Mouse (Mus musculus) embryonic facial prominence, embryonic 14.5 days (tissue): ENCODE results near the gene Rad51b. TPM values are rescaled to one million over a fixed set of nuclear protein-coding genes. Genes with fewer than 3 reads are reported as not detected.

Experiments used
- ATAC-seq: fragments of 200-750 bp; cut with Nextera tagmentation; 2 replicates; pipeline ENCODE4 v1.8.0; 2017; ENCODE audit warnings: low read depth, moderate number of reproducible peaks, moderate TSS enrichment
- DNase-seq: peaks from one replicate; pipeline ENCODE4 v3.0.0-alpha.2; 2015; ENCODE audit warnings: low spot score
- H3K27ac ChIP-seq: fragments of 300-500 bp; sonication (generic); replicated peaks from 2 replicates; pipeline ENCODE4 v1.5.1; 2014; ENCODE audit warnings: low read depth, mild to moderate bottlenecking, low read length, moderate library complexity
- H3K27me3 ChIP-seq: fragments of 300-500 bp; sonication (generic); replicated peaks from 2 replicates; pipeline ENCODE4 v1.6.1; 2014; ENCODE audit warnings: low read length; ENCODE audit not compliant: control insufficient read depth, insufficient read depth
- H3K36me3 ChIP-seq: fragments of 300-500 bp; sonication (generic); 2 replicates; pipeline ENCODE4 v1.6.1; 2014; ENCODE audit warnings: low read length, mixed read lengths; ENCODE audit not compliant: control insufficient read depth, insufficient read depth
- H3K4me1 ChIP-seq: fragments of 300-500 bp; sonication (generic); 2 replicates; pipeline ENCODE4 v1.6.1; 2014; ENCODE audit warnings: antibody characterized with exemption, low read length; ENCODE audit not compliant: control insufficient read depth, insufficient read depth
- H3K4me2 ChIP-seq: fragments of 300-500 bp; sonication (generic); 2 replicates; pipeline ENCODE4 v1.6.1; 2014; ENCODE audit warnings: low read depth, mild to moderate bottlenecking, low read length, moderate library complexity, mixed read lengths
- H3K4me3 ChIP-seq: fragments of 300-500 bp; sonication (generic); 2 replicates; pipeline ENCODE4 v1.5.1; 2014; ENCODE audit warnings: low read depth, mild to moderate bottlenecking, low read length
- H3K9ac ChIP-seq: fragments of 300-500 bp; sonication (generic); 2 replicates; pipeline ENCODE4 v1.6.1; 2014; ENCODE audit warnings: low read depth, mild to moderate bottlenecking, low read length, moderate library complexity, mixed read lengths
- H3K9me3 ChIP-seq: fragments of 300-500 bp; sonication (generic); 2 replicates; pipeline ENCODE4 v1.6.1; 2016; ENCODE audit warnings: low read length; ENCODE audit not compliant: control insufficient read depth
- WGBS: fragments of 180-500 bp; shearing (Covaris S2); extraction: QIAGEN DNeasy Blood & Tissue Kit; methylation state at CpG from one replicate; pipeline ENCODE4 v1.1.7; 2014; 5-methylcytosine and 5-hydroxymethylcytosine counted together
- polyA plus RNA-seq: library from polyadenylated mRNA; unstranded; fragments of >200 nt; fragmentation: Nextera tagmentation; extraction: Ambion mirVana; gene quantifications from 2 replicates; pipeline ENCODE4 v1.2.1, GENCODE M21; 2014

Rad51b gene
- polyA plus RNA-seq, 1 experiment from 2014 or later: 5.1 TPM

DNA sequence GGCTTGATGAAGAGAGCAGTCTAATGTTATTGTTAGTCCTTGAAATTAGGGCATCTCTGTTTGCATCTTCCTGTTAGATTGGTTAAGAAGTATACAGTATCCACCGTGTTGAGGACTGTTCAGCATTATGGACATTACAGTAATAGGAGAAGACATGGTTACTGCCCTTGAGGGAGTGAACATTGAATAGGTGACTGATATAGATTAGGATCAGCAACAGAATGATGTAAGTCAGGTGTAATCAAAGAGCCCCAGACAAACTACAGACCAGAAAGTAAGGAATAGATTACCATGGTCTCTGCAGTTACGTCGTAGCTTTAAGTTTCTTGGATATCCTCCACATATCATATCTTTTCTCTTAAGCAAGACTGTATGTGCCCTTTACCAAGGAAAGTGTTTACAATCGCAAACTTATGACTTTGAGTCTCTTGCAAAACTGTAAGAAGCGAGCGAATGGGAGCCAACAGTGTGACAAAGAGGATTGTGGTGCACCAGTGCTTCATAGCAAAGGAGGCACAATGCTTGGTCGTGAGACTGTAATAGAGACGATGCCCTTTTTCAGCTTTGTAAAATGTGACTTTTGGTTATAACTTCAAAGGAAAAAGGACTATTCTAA lies 263.1 kb downstream of the Rad51b start:
- Histone ChIP-seq H3K4me1 (peaks cover 21% of the 10 kb centered on the region), H3K27ac (peak overlapping the region; percentile 75), H3K4me2 (no peak overlapping the region), H3K27me3 (no peaks in the 10 kb centered on the region), H3K4me3 (no peak overlapping the region), H3K36me3 (no peaks in the 10 kb centered on the region), H3K9ac (no peak overlapping the region), H3K9me3 (no peaks in the 10 kb centered on the region)
- ATAC-seq (peak; percentile 85), DNase-seq (peak; percentile 48)
- 54% methylated on average over 8 of the region's 8 CpGs for WGBS

DNA sequence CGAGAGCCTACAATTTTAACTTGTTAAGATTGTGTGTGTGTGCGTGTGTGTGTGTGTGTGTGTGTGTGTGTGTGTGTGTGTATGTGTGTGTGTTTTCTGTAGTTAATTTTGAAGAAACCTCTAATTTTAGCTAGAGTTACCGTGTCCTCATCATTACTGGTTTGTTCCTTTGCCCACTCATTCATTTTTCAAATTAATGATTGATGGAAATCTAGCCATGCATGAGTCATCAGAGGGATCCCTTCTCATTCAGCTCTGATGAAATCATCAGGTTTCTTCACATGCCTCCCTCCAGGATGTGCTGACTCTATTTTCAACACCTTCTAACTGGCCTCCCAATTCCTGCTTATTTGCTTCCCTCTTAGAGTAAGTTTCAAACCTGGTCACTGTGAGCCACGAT lies 263.8 kb downstream of the Rad51b start:
- H3K36me3 ChIP-seq: no peaks in the 10 kb centered on the region
- WGBS: 66% methylated on average over 4 of the region's 4 CpGs
- H3K27me3 ChIP-seq: no peaks in the 10 kb centered on the region
- peak overlapping the region; percentile 75 for H3K27ac ChIP-seq
- no peak overlapping the region for H3K4me3 ChIP-seq
- H3K9me3 ChIP-seq: no peaks in the 10 kb centered on the region
- peaks cover 21% of the 10 kb centered on the region for H3K4me1 ChIP-seq
- DNase-seq: peak; percentile 29
- no peak for ATAC-seq
- no peak overlapping the region for H3K4me2 ChIP-seq
- H3K9ac ChIP-seq: no peak overlapping the region

DNA sequence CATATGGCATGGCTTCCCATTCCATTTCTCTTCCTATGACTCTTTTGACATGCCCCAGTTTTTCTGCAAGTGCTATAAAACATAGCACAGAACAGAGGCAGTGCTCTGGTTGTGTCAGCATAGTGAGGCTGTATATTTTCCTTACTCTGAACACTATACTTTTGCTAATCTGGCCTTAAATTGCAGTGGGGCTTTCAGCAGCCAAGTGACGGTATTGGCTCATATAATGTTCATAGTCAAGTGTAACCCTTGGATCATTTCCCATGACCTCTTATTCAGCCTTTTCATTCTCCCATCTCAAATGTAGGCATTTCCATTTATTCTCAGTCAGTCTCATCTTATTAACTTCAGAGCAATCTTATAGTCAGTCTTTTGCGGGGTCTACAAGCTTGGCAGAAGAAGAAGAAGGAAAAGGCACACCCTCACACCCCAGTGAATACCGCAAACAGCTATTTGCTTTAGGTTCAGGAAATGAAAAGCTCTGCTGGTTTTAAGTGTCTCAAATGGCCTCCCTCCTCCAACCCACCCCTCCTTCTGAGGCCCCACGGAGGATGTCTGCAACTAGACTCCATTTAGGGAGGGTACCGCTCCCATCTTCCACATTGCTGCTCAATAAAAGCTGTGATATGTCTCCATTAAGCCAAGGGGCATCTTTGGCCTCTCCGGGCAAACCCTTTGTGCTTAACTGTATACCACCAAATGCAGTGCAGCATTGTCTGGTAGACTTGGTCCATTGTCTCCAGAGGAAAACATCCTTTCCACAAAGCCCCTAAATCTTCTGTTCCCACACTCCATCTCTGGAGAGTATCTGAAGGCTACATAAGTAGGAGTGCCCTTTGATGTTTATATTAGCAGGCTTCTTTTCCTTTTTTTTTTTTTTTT lies 277.3 kb downstream of the Rad51b start:
- no peak overlapping the region for H3K4me3 ChIP-seq
- H3K9ac ChIP-seq: no peak overlapping the region
- peaks cover 13% of the 10 kb centered on the region for H3K4me1 ChIP-seq
- no peaks in the 10 kb centered on the region for H3K36me3 ChIP-seq
- H3K27me3 ChIP-seq: no peaks in the 10 kb centered on the region
- ATAC-seq: peak; percentile 86
- H3K27ac ChIP-seq: peak overlapping the region; percentile 61
- peak; percentile 90 for DNase-seq
- 45% methylated on average over 6 of the region's 6 CpGs for WGBS
- H3K4me2 ChIP-seq: no peak overlapping the region
- peaks cover 18% of the 10 kb centered on the region for H3K9me3 ChIP-seq

DNA sequence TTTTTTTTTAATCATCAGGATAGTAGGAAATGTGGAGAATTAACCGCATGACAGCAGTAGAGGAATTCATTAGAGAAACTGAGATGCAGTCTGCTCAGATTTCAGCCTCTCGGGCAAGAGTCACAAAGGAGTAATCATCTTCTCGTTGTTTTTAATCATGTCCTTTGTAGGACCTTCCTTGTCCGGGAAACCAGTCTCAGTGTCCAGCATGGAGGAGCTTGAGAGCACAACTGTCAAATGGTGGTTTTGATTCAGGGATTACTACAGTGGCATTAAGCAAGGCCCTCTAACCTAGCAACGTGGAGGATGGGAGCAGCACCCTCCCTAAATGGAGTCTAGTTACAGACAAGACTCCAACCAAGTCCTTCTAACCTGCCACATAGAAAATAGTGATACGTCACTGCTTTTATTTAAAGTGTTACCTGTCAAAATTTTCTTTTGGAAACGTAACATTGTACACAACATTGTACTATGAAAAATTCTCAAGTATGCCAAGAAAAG lies 278.0 kb downstream of the Rad51b start:
- ATAC-seq (peak; percentile 32), DNase-seq (peak; percentile 44)
- H3K4me2 ChIP-seq: no peak overlapping the region
- H3K9ac ChIP-seq: no peak overlapping the region
- H3K27me3 ChIP-seq: no peaks in the 10 kb centered on the region
- H3K9me3 ChIP-seq: peaks cover 16% of the 10 kb centered on the region
- no peak overlapping the region for H3K27ac ChIP-seq
- no peaks in the 10 kb centered on the region for H3K36me3 ChIP-seq
- 52% methylated on average over 7 of the region's 7 CpGs for WGBS
- peaks cover 16% of the 10 kb centered on the region for H3K4me1 ChIP-seq
- no peak overlapping the region for H3K4me3 ChIP-seq

DNA sequence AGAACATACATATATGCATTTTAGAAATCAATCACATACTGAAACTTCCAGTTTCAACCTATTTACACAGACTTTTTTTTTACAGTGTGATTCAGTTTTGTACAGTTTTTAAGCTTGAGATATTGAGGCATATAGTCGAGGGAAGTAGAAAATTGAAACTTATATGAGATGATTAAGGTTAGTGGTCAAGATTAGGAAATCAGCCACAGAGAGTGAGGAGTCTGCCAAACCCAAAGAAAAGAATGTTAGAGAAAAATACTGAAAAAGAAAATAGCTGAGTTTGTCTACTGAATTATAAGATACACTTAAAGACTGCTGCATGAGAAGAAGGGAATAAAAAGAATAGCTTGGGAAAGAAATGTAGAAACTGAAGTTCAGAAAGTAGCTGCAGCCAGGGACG lies 280.4 kb downstream of the Rad51b start:
- peaks cover 16% of the 10 kb centered on the region for H3K4me1 ChIP-seq
- no peak overlapping the region for H3K4me3 ChIP-seq
- WGBS: 85% methylated on average over 2 of the region's 2 CpGs
- H3K4me2 ChIP-seq: no peak overlapping the region
- ATAC-seq (no peak), DNase-seq (no peak)
- no peaks in the 10 kb centered on the region for H3K9me3 ChIP-seq
- H3K36me3 ChIP-seq: no peaks in the 10 kb centered on the region
- H3K27ac ChIP-seq: no peak overlapping the region; the same call in none of the 2 replicates
- no peak overlapping the region for H3K9ac ChIP-seq
- H3K27me3 ChIP-seq: no peaks in the 10 kb centered on the region

DNA sequence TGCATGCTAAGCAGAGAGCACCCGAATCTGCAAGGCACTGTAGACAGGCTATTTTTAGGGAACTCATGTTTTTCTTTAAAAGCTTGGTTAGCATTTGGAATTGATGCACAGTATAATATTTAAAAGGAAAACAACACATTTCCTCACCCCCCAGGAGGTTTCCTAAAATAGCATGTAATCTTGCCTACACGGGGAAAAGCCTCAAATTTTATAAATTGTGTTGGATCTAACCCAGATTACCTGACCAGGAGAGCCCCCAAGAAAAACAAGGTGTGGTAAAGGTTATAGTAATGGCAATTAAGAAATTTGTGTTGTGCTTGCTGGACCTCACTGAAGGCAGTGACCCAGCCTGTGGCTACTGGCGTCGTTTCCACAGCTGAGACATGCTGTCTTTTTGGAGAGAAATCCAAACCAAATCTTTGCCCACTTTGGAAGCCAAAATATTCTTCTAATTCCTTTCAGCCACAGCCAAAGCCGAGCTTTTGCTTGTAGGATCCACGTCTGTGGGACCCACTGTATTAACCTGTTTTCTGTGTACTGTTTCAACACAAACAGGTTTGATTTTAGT lies 282.0 kb downstream of the Rad51b start:
- Histone ChIP-seq H3K9ac (no peak overlapping the region), H3K4me1 (peaks cover 16% of the 10 kb centered on the region), H3K36me3 (no peaks in the 10 kb centered on the region), H3K4me3 (no peak overlapping the region), H3K27ac (peak overlapping the region; percentile 59), H3K9me3 (no peaks in the 10 kb centered on the region), H3K27me3 (no peaks in the 10 kb centered on the region), H3K4me2 (no peak overlapping the region)
- DNase-seq (peak; percentile 70), ATAC-seq (no peak)
- WGBS: 48% methylated on average over 6 of the region's 6 CpGs

DNA sequence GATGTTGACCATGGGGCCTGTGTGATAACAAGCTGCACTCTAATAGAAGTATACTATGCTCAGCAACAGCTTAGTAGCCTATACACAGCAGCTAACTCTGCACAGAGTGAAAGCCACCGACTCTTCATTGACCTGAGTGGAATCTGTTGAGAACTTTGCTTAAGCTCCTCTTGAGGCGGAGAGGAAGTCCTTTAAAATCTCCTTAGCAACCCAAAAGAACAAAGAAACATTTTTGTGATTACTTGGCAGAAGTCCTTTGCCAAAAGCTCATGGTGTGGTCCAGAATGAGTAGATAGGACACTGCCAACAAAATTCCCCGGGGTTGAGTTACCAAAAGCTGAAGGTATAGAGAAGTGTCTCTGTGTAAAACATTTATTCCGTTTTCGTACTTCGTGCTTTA lies 282.8 kb downstream of the Rad51b start:
- Histone ChIP-seq H3K36me3 (no peaks in the 10 kb centered on the region), H3K4me1 (peaks cover 10% of the 10 kb centered on the region), H3K9ac (no peak overlapping the region), H3K27ac (peak overlapping the region; percentile 59; the same call in 1 of the 2 replicates), H3K9me3 (no peaks in the 10 kb centered on the region), H3K4me2 (no peak overlapping the region), H3K27me3 (no peaks in the 10 kb centered on the region), H3K4me3 (no peak overlapping the region)
- no peak for DNase-seq
- ATAC-seq: no peak
- 87% methylated on average over 6 of the region's 6 CpGs for WGBS

DNA sequence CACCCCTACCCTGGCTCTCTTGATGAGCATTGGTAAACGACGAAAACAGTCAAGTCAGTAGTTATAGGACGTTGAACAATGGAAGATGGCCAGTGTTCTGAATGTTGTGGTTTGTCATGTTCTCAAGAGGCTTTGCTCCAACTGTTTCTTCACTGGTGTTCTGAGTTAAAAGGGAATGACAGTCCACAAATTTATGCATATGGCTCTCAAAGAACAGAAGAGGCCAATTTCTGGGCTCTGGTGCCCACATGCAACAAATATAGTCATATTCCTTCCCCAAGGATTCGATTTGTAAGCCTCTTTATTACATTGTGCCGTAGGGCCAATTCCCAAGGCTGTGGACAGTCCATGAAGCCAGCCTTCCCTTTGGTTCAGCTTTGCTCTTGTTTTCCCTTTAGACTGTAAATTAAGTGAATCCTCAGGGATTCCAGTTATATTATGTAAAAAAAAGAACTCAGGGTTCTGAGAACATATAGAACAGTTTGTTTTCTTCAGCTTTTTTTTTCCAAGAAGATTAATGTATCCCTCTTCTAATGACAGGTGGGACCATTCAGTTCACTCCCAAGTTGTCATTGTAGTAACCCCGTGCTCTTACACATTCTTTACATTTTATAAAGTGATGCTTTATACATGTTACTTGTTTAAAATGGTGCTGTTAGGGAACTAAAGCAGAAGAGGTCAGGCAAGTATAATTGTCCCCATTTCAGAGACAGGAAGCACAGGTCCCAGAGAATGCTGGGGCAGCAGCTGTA lies 287.6 kb downstream of the Rad51b start:
- H3K4me1 ChIP-seq: no peaks in the 10 kb centered on the region
- no peak overlapping the region for H3K9ac ChIP-seq
- WGBS: 76% methylated on average over 6 of the region's 6 CpGs
- no peak overlapping the region for H3K4me3 ChIP-seq
- H3K27me3 ChIP-seq: no peaks in the 10 kb centered on the region
- ATAC-seq (no peak), DNase-seq (no peak)
- no peaks in the 10 kb centered on the region for H3K36me3 ChIP-seq
- no peaks in the 10 kb centered on the region for H3K9me3 ChIP-seq
- H3K4me2 ChIP-seq: no peak overlapping the region
- H3K27ac ChIP-seq: no peak overlapping the region
